Mouse (Mus musculus) embryonic facial prominence, embryonic 13.5 days (tissue): ENCODE data around the gene Map1a. TPM values are rescaled to one million over a fixed set of nuclear protein-coding genes. Genes with fewer than 3 reads are reported as not detected.

Source experiments
- ATAC-seq: fragments of 200-750 bp; cut with Nextera tagmentation; 2 replicates; pipeline ENCODE4 v1.8.0; 2017; ENCODE audit warnings: low read depth; ENCODE audit not compliant: insufficient number of reproducible peaks, insufficient read depth, low FRiP score, low TSS enrichment
- H3K27ac ChIP-seq: fragments of 300-500 bp; sonication (generic); 2 replicates; pipeline ENCODE4 v1.5.1; 2015; ENCODE audit warnings: moderate library complexity, mild to moderate bottlenecking, inconsistent platforms
- H3K27me3 ChIP-seq: fragments of 300-500 bp; sonication (generic); 2 replicates; pipeline ENCODE4 v1.6.1; 2015; ENCODE audit warnings: mild to moderate bottlenecking, inconsistent platforms
- H3K36me3 ChIP-seq: fragments of 300-500 bp; sonication (generic); 2 replicates; pipeline ENCODE4 v1.6.1; 2015; ENCODE audit warnings: mild to moderate bottlenecking, inconsistent platforms
- H3K4me1 ChIP-seq: fragments of 300-500 bp; sonication (generic); 2 replicates; pipeline ENCODE4 v1.6.1; 2015; ENCODE audit warnings: inconsistent platforms
- H3K4me2 ChIP-seq: fragments of 300-500 bp; sonication (generic); 2 replicates; pipeline ENCODE4 v1.6.1; 2015; ENCODE audit warnings: moderate library complexity, mild to moderate bottlenecking, inconsistent platforms
- H3K4me3 ChIP-seq: fragments of 300-500 bp; sonication (generic); 2 replicates; pipeline ENCODE4 v1.5.1; 2015; ENCODE audit warnings: mild to moderate bottlenecking, inconsistent platforms
- H3K9ac ChIP-seq: fragments of 300-500 bp; sonication (generic); 2 replicates; pipeline ENCODE4 v1.6.1; 2015; ENCODE audit warnings: mild to moderate bottlenecking, inconsistent platforms
- H3K9me3 ChIP-seq: fragments of 300-500 bp; sonication (generic); 2 replicates; pipeline ENCODE4 v1.6.1; 2016; ENCODE audit warnings: inconsistent platforms
- WGBS: fragments of 180-500 bp; shearing (Covaris S2); methylation state at CpG from one replicate; pipeline ENCODE4 v1.1.7; 2015; ENCODE audit warnings: mixed read lengths; 5-methylcytosine and 5-hydroxymethylcytosine counted together
- polyA plus RNA-seq: library from polyadenylated mRNA; unstranded; fragments of >200 nt; fragmentation: Nextera tagmentation; extraction: Ambion mirVana; gene quantifications from 2 replicates; pipeline ENCODE4 v1.2.1, GENCODE M21; 2015

Map1a gene
- polyA plus RNA-seq, result 4.3 and 4.8 TPM in 2 replicates

- Histone ChIP-seq H3K9me3 (no peaks in the 10 kb centered on the region), H3K4me3 (peak within 1 kb of the TSS; percentile 56), H3K36me3 (no peaks in the 10 kb centered on the region), H3K9ac (peak within 1 kb of the TSS; percentile 51), H3K4me1 (peaks cover 11% of the 10 kb centered on the region), H3K4me2 (peak within 1 kb of the TSS; percentile 90), H3K27me3 (peaks cover 32% of the 10 kb centered on the region), H3K27ac (no peak within 1 kb of the TSS)
- WGBS, result under 1% methylated on average over 48 of the region's 48 CpGs
- ATAC-seq, result peak; percentile 92
These were observed at the start of gene Map1a for GRCm38 (mm10) chr2:121288901-121289729. Gene Map1a, plus strand, starts transcription at chr2:121289600.

GRCm38 (mm10) chr2:121244099-121244498, 45.3 kb upstream of the Map1a start:
- H3K4me1 ChIP-seq, result no peaks in the 10 kb centered on the region
- ATAC-seq, result no peak
- peaks cover 86% of the 10 kb centered on the region for H3K36me3 ChIP-seq
- 91% methylated on average over 5 of the region's 5 CpGs for WGBS
- H3K27me3 ChIP-seq, result no peaks in the 10 kb centered on the region
- no peak overlapping the region for H3K4me2 ChIP-seq
- no peak overlapping the region for H3K4me3 ChIP-seq
- H3K9ac ChIP-seq, result no peak overlapping the region
- H3K27ac ChIP-seq, result no peak overlapping the region
- H3K9me3 ChIP-seq, result no peaks in the 10 kb centered on the region

GRCm38 (mm10) chr2:121249758-121250157, 39.6 kb upstream of the Map1a start:
- no peaks in the 10 kb centered on the region for H3K4me1 ChIP-seq
- 82% methylated on average over 2 of the region's 2 CpGs for WGBS
- H3K36me3 ChIP-seq, result peaks cover 95% of the 10 kb centered on the region
- no peak overlapping the region for H3K27ac ChIP-seq
- H3K9ac ChIP-seq, result no peak overlapping the region
- no peak overlapping the region for H3K4me2 ChIP-seq
- ATAC-seq, result no peak
- no peaks in the 10 kb centered on the region for H3K27me3 ChIP-seq
- no peak overlapping the region for H3K4me3 ChIP-seq
- H3K9me3 ChIP-seq, result no peaks in the 10 kb centered on the region

- Histone ChIP-seq H3K36me3 (peaks cover 41% of the 10 kb centered on the region), H3K27ac (peak overlapping the region; percentile 49; the same call in 1 of the 2 replicates), H3K27me3 (no peaks in the 10 kb centered on the region), H3K9ac (0 out of 2 replicates have a peak overlapping the region, but pooled peaks have one; percentile 6), H3K4me1 (peaks cover 32% of the 10 kb centered on the region), H3K4me3 (no peak overlapping the region), H3K4me2 (peak overlapping the region; percentile 4), H3K9me3 (no peaks in the 10 kb centered on the region)
- ATAC-seq, result no peak
- 70% methylated on average over 8 of the region's 8 CpGs for WGBS
These were observed 21.0 kb upstream of the Map1a start for GRCm38 (mm10) chr2:121268446-121268845.

GRCm38 (mm10) chr2:121270521-121271235, 18.7 kb upstream of the Map1a start:
- Histone ChIP-seq H3K9me3 (no peaks in the 10 kb centered on the region), H3K4me3 (peak overlapping the region; percentile 89), H3K27ac (peak overlapping the region; percentile 85), H3K9ac (peak overlapping the region; percentile 81), H3K4me1 (peaks cover 32% of the 10 kb centered on the region), H3K4me2 (peak overlapping the region; percentile 75), H3K36me3 (peaks cover 27% of the 10 kb centered on the region), H3K27me3 (no peaks in the 10 kb centered on the region)
- WGBS, result under 1% methylated on average over 35 of the region's 35 CpGs
- peak; percentile 77 for ATAC-seq

- peak within 1 kb of the TSS; percentile 75 for H3K4me2 ChIP-seq
- under 1% methylated on average over 37 of the region's 37 CpGs for whole genome bisulfite sequencing
- peaks cover 26% of the 10 kb centered on the region for H3K36me3 ChIP-seq
- H3K27me3 ChIP-seq, result no peaks in the 10 kb centered on the region
- peak; percentile 97 for ATAC-seq
- no peaks in the 10 kb centered on the region for H3K9me3 ChIP-seq
- peak within 1 kb of the TSS; percentile 89 for H3K4me3 ChIP-seq
- H3K27ac ChIP-seq, result peak within 1 kb of the TSS; percentile 85
- peaks cover 32% of the 10 kb centered on the region for H3K4me1 ChIP-seq
- H3K9ac ChIP-seq, result peak within 1 kb of the TSS; percentile 81
These were observed 18.0 kb upstream of the Map1a start, which contains the start of gene Trp53bp1 for GRCm38 (mm10) chr2:121271236-121271927. Gene Trp53bp1, minus strand, starts transcription at chr2:121271407.

GRCm38 (mm10) chr2:121271928-121272516, 17.4 kb upstream of the Map1a start:
- peak overlapping the region; percentile 81 for H3K9ac ChIP-seq
- peaks cover 20% of the 10 kb centered on the region for H3K36me3 ChIP-seq
- H3K4me2 ChIP-seq, result peak overlapping the region; percentile 66
- peaks cover 32% of the 10 kb centered on the region for H3K4me1 ChIP-seq
- peak overlapping the region; percentile 52; the same call in 1 of the 2 replicates for H3K27ac ChIP-seq
- H3K4me3 ChIP-seq, result peak overlapping the region; percentile 89
- no peaks in the 10 kb centered on the region for H3K9me3 ChIP-seq
- WGBS, result 25% methylated on average over 4 of the region's 4 CpGs
- ATAC-seq, result no peak
- H3K27me3 ChIP-seq, result no peaks in the 10 kb centered on the region

- H3K4me3 ChIP-seq, result no peak overlapping the region
- 68% methylated on average over 2 of the region's 2 CpGs for WGBS
- H3K36me3 ChIP-seq, result no peaks in the 10 kb centered on the region
- no peak for ATAC-seq
- H3K9ac ChIP-seq, result no peak overlapping the region
- H3K27ac ChIP-seq, result no peak overlapping the region
- H3K9me3 ChIP-seq, result no peaks in the 10 kb centered on the region
- peaks cover 32% of the 10 kb centered on the region for H3K27me3 ChIP-seq
- no peak overlapping the region for H3K4me2 ChIP-seq
- H3K4me1 ChIP-seq, result peaks cover 7% of the 10 kb centered on the region
These were observed 1.6 kb upstream of the Map1a start for GRCm38 (mm10) chr2:121287850-121288249.

- H3K4me1 ChIP-seq, result peaks cover 19% of the 10 kb centered on the region
- peak overlapping the region; percentile 90 for H3K4me2 ChIP-seq
- H3K4me3 ChIP-seq, result peak overlapping the region; percentile 56
- H3K36me3 ChIP-seq, result no peaks in the 10 kb centered on the region
- H3K27ac ChIP-seq, result no peak overlapping the region
- ATAC-seq, result peak; percentile 22; the same call in 1 of the 2 replicates
- H3K9me3 ChIP-seq, result no peaks in the 10 kb centered on the region
- peaks cover 32% of the 10 kb centered on the region for H3K27me3 ChIP-seq
- 4% methylated on average over 36 of the region's 36 CpGs for WGBS
- H3K9ac ChIP-seq, result peak overlapping the region; percentile 51; the same call in 1 of the 2 replicates
These were observed 535 bp downstream of the Map1a start for GRCm38 (mm10) chr2:121289730-121290540.

- WGBS, result 57% methylated on average over 5 of the region's 5 CpGs
- H3K27me3 ChIP-seq, result peaks cover 55% of the 10 kb centered on the region
These were observed 3.1 kb downstream of the Map1a start for GRCm38 (mm10) chr2:121292316-121293013.

More at GRCm38 (mm10) chr2:121292316-121293013, 3.1 kb downstream of the Map1a start:
- no peaks in the 10 kb centered on the region for H3K36me3 ChIP-seq
- no peak overlapping the region for H3K9ac ChIP-seq
- H3K4me2 ChIP-seq, result no peak overlapping the region
- H3K9me3 ChIP-seq, result no peaks in the 10 kb centered on the region
- no peak for ATAC-seq
- H3K4me3 ChIP-seq, result no peak overlapping the region
- H3K27ac ChIP-seq, result no peak overlapping the region
- H3K4me1 ChIP-seq, result peaks cover 42% of the 10 kb centered on the region
